Mouse (Mus musculus): ENCODE data around the gene Gm10645. TPM values are rescaled to one million over a fixed set of nuclear protein-coding genes. Genes with fewer than 3 reads are reported as not detected.

Gm10645 gene
- total RNA-seq (2021): 1 to 10 TPM; 1.6 to 3.0 TPM

DNA sequence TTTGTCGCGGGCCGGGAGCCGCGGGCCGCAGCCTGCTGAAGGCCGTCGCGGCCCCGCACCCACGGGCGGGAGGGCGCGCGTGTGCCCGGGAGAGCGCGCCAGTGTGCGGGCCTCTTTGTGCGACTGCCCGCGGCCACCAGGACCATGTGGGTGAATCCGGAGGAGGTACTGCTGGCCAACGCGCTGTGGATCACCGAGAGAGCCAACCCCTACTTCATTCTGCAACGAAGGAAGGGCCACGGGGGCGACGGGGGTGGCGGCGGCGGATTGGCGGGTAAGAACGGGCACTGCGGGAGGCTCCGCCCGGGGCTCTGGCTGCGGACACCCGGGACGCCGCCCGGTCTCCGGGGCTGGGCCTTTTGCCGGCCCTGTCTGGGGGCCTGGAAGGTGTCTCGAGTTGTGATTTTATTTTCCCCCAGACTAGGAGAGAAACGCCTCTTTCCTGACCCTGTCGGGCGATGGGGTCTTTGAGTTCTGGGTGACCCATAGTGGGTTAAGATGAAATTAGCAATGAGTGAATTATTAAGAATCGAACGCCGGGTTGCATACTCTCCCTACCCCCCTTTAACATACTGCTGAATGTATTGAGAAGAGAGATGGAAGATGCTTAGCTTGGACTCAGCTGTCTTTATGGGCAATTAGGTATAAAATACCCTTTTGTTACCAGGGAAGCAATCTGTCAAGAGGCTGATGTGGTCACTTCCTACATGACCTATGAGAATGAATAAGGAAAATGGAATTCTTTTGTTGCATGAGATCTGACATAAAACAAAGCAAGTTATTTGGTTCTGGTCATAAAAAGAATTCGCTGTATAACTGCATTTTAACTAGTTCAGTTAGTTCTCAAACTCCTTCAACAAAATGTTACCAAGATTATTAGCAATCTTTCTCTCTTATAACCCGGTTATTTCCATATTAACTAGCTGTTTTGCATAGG lies at the start of gene Gm10645:
TSS of gene Gm10645 (minus strand) at position 240 of the 937 bp plus-strand sequence.
- peak; percentile 49 to 71 for DNase-seq (ENCODE audit: low spot score in 2 of 2)
- intact Hi-C loops (cut with DNase I): loop anchor here (5.0 kb wide), 2 partner anchors 76 to 304 kb away; partner anchors contain the start of gene Rnf150

DNA sequence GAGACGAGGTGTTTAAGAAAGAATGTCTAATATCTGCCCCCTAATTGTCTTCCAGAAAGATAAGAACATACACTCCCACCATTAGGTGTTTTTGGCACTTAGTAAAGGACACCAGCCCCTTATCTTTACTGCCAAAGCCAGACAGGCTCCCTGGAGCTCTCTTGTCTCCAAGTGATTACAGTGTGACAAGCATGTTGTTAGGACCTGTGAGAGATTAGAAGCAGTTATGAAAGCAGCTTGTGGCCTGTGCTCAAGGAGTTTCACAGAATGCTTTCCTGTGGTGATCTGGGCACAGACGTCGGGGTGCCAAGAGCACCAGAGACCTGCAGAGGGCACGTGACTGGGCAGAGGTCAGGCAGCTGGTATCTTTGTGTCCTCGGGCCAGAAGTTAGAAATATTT lies 49.1 kb upstream of the Gm10645 start:
- no peak for DNase-seq (ENCODE audit: low spot score in 2 of 2)
- intact Hi-C loops (cut with DNase I): no loop called here

DNA sequence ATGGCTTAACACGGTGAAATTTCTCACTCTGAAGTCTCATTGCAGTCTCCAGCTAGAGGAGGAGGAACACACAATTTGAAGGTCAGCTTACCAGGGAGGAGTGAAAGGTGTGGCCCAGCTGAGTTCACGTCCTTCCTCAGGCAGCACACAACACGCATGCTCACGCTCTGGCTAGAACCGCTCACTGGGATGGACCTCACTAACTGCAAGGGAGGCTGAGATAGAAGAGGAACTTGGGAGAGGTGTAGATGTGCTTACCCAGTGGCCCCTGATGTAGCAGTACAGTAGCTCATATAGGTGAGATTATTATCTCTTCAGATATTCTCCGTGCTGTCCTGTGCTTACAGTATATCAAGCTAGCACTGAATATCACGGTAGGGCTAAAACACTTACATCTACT lies 44.7 kb upstream of the Gm10645 start:
- intact Hi-C loops (cut with DNase I): no loop called here
- DNase-seq (ENCODE audit: low spot score in 2 of 2): no peak

DNA sequence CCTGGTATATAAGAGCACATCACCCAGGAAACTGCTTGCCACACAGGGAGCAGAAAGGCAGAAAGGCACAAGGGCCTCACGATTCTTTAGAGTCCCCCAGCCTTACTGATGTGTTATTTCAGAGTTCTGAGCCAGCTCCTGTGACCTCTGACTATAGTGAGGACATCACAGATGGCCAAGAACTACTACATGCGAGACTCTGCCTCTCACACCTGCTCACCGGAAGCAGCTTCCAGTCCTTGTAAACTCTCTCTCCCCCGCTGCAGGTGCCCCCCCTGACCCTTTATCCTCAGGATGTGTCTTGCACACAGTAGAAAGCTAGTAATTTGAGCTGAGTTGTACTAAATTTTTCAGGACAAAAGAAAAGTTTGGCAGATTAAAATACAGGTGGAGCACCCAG lies 43.6 kb upstream of the Gm10645 start:
- intact Hi-C loops (cut with DNase I): no loop called here
- no peak for DNase-seq (ENCODE audit: low spot score in 2 of 2)

DNA sequence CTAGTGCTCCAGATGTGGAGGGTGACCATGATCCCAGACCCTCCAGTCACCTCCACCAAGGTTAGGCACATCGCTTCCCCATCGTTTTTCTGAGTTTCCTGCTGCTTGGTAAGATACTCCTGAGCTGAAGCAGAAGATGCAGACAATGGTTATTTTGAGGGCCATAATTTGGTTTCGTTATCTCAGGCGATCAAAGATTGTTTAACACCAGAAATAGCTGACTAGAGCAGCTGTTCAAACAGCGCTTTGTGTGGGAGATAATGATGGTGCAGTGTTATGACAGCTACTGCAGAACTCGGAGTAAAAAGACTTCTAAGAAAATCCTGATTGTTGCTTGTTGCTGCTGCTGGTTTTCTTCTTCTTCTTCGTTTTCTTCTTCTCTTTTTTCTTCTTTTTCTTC lies 39.9 kb upstream of the Gm10645 start:
- DNase-seq (ENCODE audit: low spot score in 2 of 2): peak; percentile 39 to 80
- intact Hi-C loops (cut with DNase I): no loop called here

DNA sequence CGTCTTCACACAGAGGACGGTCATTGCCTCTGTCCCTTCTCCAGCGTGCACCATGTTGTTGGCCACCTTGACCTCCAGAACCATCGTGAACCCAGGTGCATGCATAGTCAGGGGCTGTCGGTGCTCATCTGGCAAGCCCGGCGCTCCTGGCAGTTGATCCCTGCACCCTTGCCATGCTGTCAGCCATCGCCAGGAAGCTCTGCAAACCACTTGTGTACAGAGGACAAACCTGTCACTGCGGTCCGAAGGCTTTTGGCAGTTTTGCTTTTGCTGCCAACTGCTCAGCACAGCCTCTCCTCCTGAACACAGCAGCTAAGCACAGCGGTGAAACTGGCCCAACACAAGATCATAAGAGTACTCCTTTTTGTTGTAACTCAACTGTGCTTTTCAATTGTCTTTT lies 37.0 kb upstream of the Gm10645 start:
- intact Hi-C loops (cut with DNase I): no loop called here
- DNase-seq (ENCODE audit: low spot score in 2 of 2): no peak

DNA sequence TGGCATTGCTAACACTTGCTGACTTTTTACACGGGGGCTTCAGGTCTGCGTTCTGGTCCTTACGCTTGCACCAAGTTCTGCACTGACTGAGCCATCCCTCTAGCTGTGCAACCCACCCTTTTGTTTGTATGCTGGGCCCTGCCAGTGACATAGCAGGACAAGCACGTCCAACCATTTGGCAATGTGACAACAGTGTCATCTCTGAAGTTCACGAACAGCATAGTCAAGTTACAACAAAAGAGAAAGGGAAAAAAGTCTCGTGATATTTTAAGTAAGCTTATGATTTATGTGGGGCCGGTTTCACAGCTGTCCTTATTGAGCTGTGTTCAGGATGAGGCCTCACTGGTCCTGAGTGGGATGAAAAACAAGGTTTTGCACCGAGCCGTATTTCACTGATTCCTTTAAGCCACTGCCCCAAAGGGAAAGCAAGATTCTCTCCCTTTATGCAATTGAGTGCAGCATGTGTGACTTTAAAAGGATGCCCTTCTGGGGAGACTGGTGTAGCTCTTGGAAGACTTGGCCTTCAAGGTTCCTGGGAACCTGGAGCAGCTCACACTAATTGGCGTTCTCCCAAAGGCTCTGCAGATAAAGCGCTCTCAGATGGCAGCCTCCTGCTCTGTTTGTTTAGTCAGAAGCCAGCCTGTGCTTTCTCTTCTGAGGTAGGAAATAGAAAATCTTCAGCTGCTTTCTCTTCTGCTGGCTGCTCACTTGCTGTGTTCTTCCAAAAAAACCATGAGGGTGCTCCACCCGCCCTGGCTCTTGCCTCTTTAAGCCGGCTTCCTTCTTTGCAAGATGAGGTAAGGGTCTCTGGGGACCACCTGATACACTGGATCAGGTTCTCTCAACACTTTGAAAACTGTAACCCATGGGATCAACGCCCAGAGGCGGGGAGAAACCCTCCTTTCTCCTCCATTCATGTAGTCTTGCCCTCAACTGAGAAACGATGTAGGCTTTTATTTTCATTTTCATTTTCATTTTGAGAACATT lies 34.5 kb upstream of the Gm10645 start:
- DNase-seq (ENCODE audit: low spot score in 2 of 2): peak; percentile 52 to 66
- intact Hi-C loops (cut with DNase I): no loop called here

DNA sequence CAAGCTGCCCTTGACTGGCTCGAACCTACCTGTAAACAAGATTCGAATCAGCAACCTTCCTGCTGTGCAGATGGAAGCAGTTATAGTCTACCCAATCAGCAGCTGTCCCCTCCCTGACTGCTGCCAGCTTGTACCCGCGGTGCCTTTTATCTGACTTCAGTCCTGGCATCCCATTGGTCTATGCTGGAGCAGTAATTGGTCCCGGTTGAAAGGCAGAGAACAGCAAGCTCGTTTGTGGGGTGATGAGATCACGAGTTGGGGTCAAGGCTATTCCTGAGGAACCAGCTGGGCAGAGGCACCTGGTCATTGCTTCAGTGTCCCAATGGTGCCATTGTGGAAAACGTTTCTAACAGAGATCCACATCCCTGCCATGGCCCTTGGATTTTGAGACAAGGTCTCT lies 33.7 kb upstream of the Gm10645 start:
- intact Hi-C loops (cut with DNase I): no loop called here

DNA sequence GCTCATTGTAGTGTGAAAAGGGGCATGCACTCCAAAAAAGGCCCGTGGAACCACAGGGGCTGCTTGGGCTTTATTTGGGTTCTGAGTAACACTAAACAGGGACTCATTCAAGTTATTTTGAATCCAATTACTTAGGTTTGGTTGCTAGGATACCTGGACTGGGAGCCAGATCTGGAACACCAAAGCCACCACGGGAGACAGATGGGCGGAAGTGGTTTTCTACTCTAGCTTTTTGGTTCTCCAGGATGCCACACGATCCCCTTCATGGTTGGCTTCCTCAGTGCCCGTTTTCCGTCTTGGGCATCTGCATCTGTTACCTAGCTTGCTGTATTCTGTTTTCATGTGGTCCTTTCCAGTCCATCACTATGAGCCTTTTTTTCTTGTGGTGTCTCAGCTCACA lies 30.1 kb upstream of the Gm10645 start:
- DNase-seq (ENCODE audit: low spot score in 2 of 2): peak; percentile 59 to 80
- intact Hi-C loops (cut with DNase I): no loop called here

More for the DNA sequence above, 33.7 kb upstream of the Gm10645 start:
- no peak for DNase-seq (ENCODE audit: low spot score in 2 of 2)

DNA sequence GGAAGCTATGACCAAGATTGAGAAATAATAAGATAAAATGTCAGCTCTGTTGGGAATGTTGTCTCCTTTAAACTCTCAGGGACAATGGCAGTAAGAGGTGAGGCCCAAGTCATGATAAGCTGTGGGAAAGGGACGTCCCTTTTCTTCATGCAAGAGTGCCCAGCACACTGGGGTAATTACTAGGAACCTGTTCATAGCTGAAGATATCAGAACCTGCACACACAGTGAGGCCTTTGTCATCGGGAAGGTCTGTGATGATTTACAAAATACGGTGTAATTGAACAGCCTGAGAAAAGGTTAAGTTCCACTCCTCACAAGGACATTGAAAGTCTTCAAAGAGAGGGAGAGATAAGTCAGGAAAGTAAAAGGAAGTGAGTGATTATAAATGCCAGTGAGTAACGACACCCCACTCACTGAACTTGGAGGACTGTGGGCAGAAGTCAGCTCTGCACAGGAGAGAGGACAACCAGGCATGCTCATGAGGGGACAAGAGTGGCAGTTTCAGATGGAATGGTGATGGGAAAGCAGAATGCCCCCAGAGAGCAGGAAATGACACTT lies 23.6 kb upstream of the Gm10645 start:
- no peak for DNase-seq (ENCODE audit: low spot score in 2 of 2)
- intact Hi-C loops (cut with DNase I): no loop called here

DNA sequence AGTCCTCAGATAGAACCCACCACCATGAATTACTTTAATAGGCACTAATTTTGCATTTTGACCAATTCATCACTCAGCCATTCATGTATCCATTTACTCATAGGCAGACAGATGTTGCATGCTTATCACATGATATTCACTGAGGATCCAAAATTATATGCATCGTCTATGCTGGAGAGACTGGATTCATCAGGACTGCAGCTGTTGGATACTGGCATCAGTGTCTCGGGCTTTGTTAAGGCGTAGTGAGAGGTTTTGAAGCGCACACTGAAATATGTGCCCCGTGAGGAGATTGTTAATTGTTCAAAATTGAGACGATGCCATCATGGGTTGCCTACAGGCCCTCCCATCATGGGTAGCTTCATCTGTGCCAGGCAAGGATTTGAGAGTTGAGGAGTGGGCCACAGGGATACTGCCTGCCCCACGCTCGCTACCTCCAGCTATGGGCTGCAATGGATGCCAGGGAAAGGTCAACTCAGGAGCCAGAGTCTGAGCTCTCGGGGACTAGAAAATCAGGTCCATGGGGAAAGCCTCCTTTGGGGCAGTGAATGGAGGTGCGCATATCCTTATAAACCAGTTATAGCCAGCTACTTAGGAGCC lies 21.5 kb upstream of the Gm10645 start:
- DNase-seq (ENCODE audit: low spot score in 2 of 2): no peak
- intact Hi-C loops (cut with DNase I): no loop called here

DNA sequence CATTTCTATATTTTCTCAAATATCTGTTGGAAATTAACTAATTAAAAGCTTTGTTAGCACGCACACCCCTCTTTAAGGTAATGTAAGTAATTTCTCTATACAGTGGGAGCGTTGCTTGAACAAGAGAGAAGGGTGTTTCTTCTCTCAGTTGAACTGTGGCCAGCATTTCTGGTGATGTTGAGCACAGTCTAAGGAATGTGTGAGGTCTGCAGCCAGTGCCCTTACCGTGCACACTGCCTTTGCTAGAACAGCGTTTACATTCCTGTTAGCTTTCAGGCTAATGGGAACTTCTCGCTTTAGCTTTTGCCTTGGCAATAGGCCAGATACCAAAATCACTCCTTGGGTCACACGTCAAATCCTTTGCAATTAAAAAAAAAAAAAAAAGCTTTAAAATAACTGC lies 20.4 kb upstream of the Gm10645 start:
- intact Hi-C loops (cut with DNase I): no loop called here
- DNase-seq (ENCODE audit: low spot score in 2 of 2): no peak

DNA sequence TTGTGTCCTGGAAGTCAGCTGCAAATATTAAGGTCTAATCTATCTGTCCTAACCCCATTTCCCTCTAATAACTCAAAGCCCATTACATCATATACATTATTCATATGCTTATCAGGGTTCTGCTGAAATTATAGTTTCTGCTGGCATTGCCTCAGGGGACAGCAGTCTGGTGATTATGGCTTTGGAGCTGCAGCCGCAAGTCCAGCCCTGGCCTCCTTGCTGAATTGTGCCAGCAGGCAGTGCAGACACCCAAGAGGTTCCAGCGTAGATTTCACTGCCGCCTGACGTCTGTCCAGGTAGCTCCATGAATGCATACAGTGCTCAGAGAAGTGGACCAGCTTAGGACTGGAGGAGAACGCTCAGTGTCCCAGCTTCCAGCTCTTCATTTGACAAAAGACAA lies 16.8 kb upstream of the Gm10645 start:
- intact Hi-C loops (cut with DNase I): no loop called here

DNA sequence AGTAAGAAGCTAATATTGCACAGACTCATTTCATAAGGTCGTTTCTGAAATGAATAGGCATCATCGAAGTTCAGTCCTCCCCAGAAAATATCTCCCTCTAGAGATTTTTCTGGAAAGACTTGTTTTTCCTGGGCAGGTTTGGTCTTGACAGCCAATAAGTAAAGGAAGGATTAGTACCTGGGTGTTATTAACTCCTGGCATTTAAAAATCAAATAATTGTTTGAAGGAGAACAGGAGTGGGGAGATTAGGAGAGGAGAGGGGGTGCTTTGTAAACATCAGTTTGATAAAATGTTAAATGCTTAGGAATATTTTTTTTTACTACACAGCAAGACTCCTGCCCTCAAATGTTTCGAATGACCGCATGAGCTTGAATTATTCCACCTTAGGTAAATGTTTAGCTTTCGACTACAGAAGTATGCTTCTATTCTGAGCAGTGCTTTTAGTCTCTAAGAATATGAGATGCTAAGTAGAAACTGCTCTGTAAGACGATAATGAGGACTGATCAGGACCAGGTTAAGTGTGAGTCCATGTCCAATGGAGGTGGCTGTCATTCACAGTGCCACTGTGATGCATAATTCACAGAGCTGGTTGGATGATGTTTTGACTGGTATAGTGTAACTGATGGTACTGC lies 16.0 kb upstream of the Gm10645 start:
- intact Hi-C loops (cut with DNase I): no loop called here
- no peak for DNase-seq (ENCODE audit: low spot score in 2 of 2)

More for the DNA sequence above, 16.8 kb upstream of the Gm10645 start:
- DNase-seq (ENCODE audit: low spot score in 2 of 2): no peak

DNA sequence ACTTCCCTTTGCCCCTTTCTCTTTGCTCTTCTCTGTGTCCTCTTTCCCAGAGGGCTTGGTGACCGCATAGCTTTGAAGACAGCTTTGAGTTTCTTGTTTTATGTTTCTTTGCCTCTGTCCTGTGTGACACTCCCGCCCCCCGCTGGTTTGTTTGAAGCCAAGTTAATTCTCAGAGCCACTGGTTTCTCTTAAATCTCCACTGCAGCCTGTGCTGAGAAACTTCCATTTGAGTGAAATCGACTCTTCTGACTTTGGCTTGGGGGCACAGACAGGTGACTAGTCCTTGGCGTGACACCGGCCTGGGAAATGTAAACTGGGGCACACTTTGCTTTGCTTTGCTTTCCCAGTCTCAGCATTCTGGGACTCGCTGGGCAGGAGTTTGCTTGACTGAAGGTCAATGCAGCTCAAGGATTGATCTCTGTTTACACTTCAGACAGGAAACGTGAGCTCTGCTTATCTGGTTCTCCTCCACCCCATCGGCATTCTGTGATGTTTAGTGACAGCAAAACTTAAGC lies 12.3 kb upstream of the Gm10645 start:
- DNase-seq (ENCODE audit: low spot score in 2 of 2): no peak
- intact Hi-C loops (cut with DNase I): no loop called here

DNA sequence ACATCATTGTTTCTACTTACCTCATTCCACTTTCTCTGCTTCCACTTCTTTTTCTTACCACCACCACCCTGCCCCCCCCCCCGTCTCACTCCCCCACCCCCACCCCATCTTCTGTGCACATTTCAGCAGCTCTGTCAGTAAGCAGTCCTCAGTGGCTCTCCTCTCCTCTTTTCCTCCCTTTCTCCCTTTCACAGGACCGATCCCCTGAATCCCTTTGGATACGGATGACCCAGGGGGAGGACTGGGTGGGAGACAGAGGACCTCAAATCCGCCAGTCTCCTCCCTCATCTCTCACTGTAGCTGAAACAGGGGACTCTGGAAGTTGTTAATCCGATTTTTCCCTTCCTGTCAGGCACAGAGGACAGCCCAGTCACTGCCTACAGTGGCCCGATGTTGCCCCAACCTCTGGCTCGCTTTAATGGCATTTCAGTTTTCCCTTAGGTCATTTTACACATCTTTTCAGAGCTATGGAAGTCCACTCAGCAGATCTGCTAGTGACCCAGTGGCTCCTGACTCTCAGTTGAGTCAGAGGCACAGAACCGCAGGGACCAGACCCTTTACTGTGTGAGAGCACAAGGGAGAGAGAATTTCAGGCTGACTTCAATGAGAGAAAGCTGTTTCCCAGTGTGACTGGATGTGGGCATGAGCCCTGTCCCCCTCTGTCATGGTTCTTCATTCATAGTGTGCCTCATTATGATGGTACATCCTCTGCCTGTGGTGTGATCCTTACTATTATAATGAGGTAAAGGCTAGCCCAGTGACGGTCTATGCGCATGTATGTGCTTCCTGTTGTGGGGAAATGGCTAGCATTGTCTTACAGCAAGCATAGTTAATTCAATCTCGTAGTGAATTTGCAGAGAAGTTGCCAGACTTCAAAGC lies 11.6 kb upstream of the Gm10645 start:
- intact Hi-C loops (cut with DNase I): no loop called here
- no peak for DNase-seq (ENCODE audit: low spot score in 2 of 2)

DNA sequence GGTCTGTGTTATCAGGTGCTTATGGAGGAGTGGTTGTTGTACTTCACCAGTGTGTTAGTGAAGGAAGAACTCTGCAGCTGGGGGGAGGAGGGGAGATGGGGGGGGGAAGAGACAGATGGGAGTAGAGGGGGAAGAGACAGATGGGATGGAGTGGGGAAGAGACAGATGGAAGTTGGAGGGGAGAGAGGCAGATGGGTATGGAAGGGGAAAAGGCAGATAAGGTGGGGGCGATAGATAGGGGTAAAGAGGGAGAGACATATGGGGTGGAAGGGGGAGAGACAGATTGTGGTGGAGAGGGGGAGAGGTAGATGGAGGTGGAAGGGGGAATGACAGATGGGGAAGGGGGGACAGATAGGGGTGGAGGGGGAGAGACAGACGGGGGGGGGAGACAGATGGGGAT lies 10.8 kb upstream of the Gm10645 start:
- intact Hi-C loops (cut with DNase I): no loop called here
- DNase-seq (ENCODE audit: low spot score in 2 of 2): no peak

DNA sequence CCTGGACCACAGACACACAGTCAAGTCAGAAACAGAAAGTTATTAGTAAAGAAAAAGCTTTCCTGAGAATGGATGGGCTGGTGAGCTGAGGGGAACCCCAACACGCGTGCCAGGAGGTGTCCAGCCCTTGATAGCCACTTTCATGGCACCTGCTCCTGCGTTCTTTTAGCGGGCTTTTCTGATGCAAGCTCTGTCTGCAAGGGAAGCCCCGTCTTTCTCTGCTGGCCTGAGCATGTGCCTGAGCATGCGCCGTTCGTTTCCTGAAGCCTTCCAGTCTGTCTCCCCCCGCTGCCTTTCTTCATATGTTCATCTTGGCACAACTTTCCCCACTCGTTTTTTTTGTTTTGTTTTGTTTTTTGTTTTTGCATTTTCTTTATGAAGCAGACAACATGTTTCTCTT lies 9.7 kb upstream of the Gm10645 start:
- peak in 1 of 2 experiments; percentile 43 for DNase-seq (ENCODE audit: low spot score in 2 of 2)
- intact Hi-C loops (cut with DNase I): no loop called here
